Mouse (Mus musculus) stomach, embryonic 16.5 days (tissue): ENCODE results near the gene Mkln1. TPM values are rescaled to one million over a fixed set of nuclear protein-coding genes. Genes with fewer than 3 reads are reported as not detected.

Experiments used
- ATAC-seq: fragments of 200-750 bp; cut with Nextera tagmentation; 2 replicates; pipeline ENCODE4 v1.8.0; 2017; ENCODE audit warnings: moderate number of reproducible peaks, moderate TSS enrichment; ENCODE audit not compliant: insufficient read depth, low FRiP score
- H3K27ac ChIP-seq: fragments of 300-500 bp; sonication (generic); 2 replicates; pipeline ENCODE4 v1.5.1; 2014; ENCODE audit warnings: low read length
- H3K27me3 ChIP-seq: fragments of 300-500 bp; sonication (generic); 2 replicates; pipeline ENCODE4 v1.6.1; 2014; ENCODE audit warnings: low read length, control low read depth, mixed read lengths; ENCODE audit not compliant: control insufficient read depth, insufficient read depth
- H3K36me3 ChIP-seq: fragments of 300-500 bp; sonication (generic); 2 replicates; pipeline ENCODE4 v1.6.1; 2014; ENCODE audit warnings: low read length; ENCODE audit not compliant: control insufficient read depth, insufficient read depth
- H3K4me1 ChIP-seq: fragments of 300-500 bp; sonication (generic); 2 replicates; pipeline ENCODE4 v1.6.1; 2014; ENCODE audit warnings: low read length, control low read depth, mixed read lengths; ENCODE audit not compliant: control insufficient read depth, insufficient read depth
- H3K4me2 ChIP-seq: fragments of 300-500 bp; sonication (generic); 2 replicates; pipeline ENCODE4 v1.6.1; 2014; ENCODE audit warnings: low read depth, low read length, mixed read lengths
- H3K4me3 ChIP-seq: fragments of 300-500 bp; sonication (generic); replicated peaks from 2 replicates; pipeline ENCODE4 v1.5.1; 2014; ENCODE audit warnings: mild to moderate bottlenecking, low read length
- H3K9ac ChIP-seq: fragments of 300-500 bp; sonication (generic); 2 replicates; pipeline ENCODE4 v1.6.1; 2014; ENCODE audit warnings: low read length
- H3K9me3 ChIP-seq: fragments of 300-500 bp; sonication (generic); replicated peaks from 2 replicates; pipeline ENCODE4 v1.6.1; 2016; ENCODE audit warnings: low read length, control low read depth; ENCODE audit not compliant: control insufficient read depth
- WGBS: fragments of 180-500 bp; shearing (Covaris S2); extraction: QIAGEN DNeasy Blood & Tissue Kit; methylation state at CpG from one replicate; pipeline ENCODE4 v1.1.7; 2014; 5-methylcytosine and 5-hydroxymethylcytosine counted together
- polyA plus RNA-seq: library from polyadenylated mRNA; unstranded; fragments of >200 nt; fragmentation: Nextera tagmentation; extraction: Ambion mirVana; gene quantifications from 2 replicates; pipeline ENCODE4 v1.2.1, GENCODE M21; 2015

Gene Mkln1
- polyA plus RNA-seq, 1 experiment from 2014 or later = 185 TPM

GRCm38 (mm10) chr6:31371140-31371539 is 27.4 kb upstream of the Mkln1 start:
- no peaks in the 10 kb centered on the region for H3K27me3 ChIP-seq
- H3K4me2 ChIP-seq = no peak overlapping the region
- 0 out of 2 replicates have a peak, but pooled peaks cover 4% of the 10 kb centered on the region for H3K4me1 ChIP-seq
- no peaks in the 10 kb centered on the region for H3K9me3 ChIP-seq
- no peak overlapping the region for H3K27ac ChIP-seq
- no peak for ATAC-seq
- H3K4me3 ChIP-seq = no peak overlapping the region
- WGBS = 73% methylated on average over 3 of the region's 3 CpGs
- no peaks in the 10 kb centered on the region for H3K36me3 ChIP-seq
- no peak overlapping the region for H3K9ac ChIP-seq

- Histone ChIP-seq H3K27me3 (no peaks in the 10 kb centered on the region), H3K4me2 (no peak overlapping the region), H3K4me3 (no peak overlapping the region), H3K9ac (no peak overlapping the region), H3K9me3 (no peaks in the 10 kb centered on the region), H3K36me3 (no peaks in the 10 kb centered on the region), H3K4me1 (0 out of 2 replicates have a peak, but pooled peaks cover 4% of the 10 kb centered on the region), H3K27ac (no peak overlapping the region)
- ATAC-seq = no peak
- 37% methylated on average over 3 of the region's 3 CpGs for WGBS
Observed at GRCm38 (mm10) chr6:31372620-31373019, 25.9 kb upstream of the Mkln1 start.

GRCm38 (mm10) chr6:31373084-31373673 is 25.4 kb upstream of the Mkln1 start:
- no peaks in the 10 kb centered on the region for H3K27me3 ChIP-seq
- no peak overlapping the region for H3K9ac ChIP-seq
- no peak overlapping the region for H3K4me2 ChIP-seq
- no peaks in the 10 kb centered on the region for H3K9me3 ChIP-seq
- 77% methylated on average over 6 of the region's 6 CpGs for WGBS
- no peak for ATAC-seq
- H3K4me3 ChIP-seq = no peak overlapping the region
- H3K4me1 ChIP-seq = 0 out of 2 replicates have a peak, but pooled peaks cover 4% of the 10 kb centered on the region
- no peaks in the 10 kb centered on the region for H3K36me3 ChIP-seq
- no peak overlapping the region for H3K27ac ChIP-seq

- Histone ChIP-seq H3K36me3 (no peaks in the 10 kb centered on the region), H3K27me3 (no peaks in the 10 kb centered on the region), H3K4me2 (no peak overlapping the region), H3K9me3 (no peaks in the 10 kb centered on the region), H3K27ac (no peak overlapping the region), H3K9ac (no peak overlapping the region), H3K4me3 (no peak overlapping the region), H3K4me1 (no peaks in the 10 kb centered on the region)
- no peak for ATAC-seq
- 82% methylated on average over 7 of the region's 7 CpGs for WGBS
Observed at GRCm38 (mm10) chr6:31382989-31383388, 15.5 kb upstream of the Mkln1 start.

GRCm38 (mm10) chr6:31384794-31385193 is 13.7 kb upstream of the Mkln1 start:
- Histone ChIP-seq H3K36me3 (no peaks in the 10 kb centered on the region), H3K4me3 (no peak overlapping the region), H3K9ac (no peak overlapping the region), H3K27me3 (no peaks in the 10 kb centered on the region), H3K4me2 (no peak overlapping the region), H3K27ac (no peak overlapping the region), H3K9me3 (no peaks in the 10 kb centered on the region), H3K4me1 (no peaks in the 10 kb centered on the region)
- ATAC-seq = no peak
- WGBS = 48% methylated on average over 5 of the region's 5 CpGs

GRCm38 (mm10) chr6:31385281-31386145 is 13.0 kb upstream of the Mkln1 start:
- H3K4me2 ChIP-seq = no peak overlapping the region
- H3K9ac ChIP-seq = no peak overlapping the region
- H3K27me3 ChIP-seq = no peaks in the 10 kb centered on the region
- H3K4me1 ChIP-seq = no peaks in the 10 kb centered on the region
- H3K27ac ChIP-seq = no peak overlapping the region
- H3K36me3 ChIP-seq = no peaks in the 10 kb centered on the region
- H3K4me3 ChIP-seq = no peak overlapping the region
- ATAC-seq = no peak
- 84% methylated on average over 10 of the region's 10 CpGs for WGBS
- H3K9me3 ChIP-seq = no peaks in the 10 kb centered on the region

GRCm38 (mm10) chr6:31389716-31390115 is 8.8 kb upstream of the Mkln1 start:
- Histone ChIP-seq H3K4me2 (no peak overlapping the region), H3K36me3 (no peaks in the 10 kb centered on the region), H3K4me3 (no peak overlapping the region), H3K4me1 (no peaks in the 10 kb centered on the region), H3K27me3 (no peaks in the 10 kb centered on the region), H3K9ac (no peak overlapping the region), H3K27ac (no peak overlapping the region), H3K9me3 (no peaks in the 10 kb centered on the region)
- 68% methylated on average over 6 of the region's 6 CpGs for WGBS
- ATAC-seq = no peak

GRCm38 (mm10) chr6:31390243-31390981 is 8.1 kb upstream of the Mkln1 start:
- 34% methylated on average over 8 of the region's 8 CpGs for WGBS

GRCm38 (mm10) chr6:31392871-31393270 is 5.7 kb upstream of the Mkln1 start:
- H3K9me3 ChIP-seq = no peaks in the 10 kb centered on the region
- no peak for ATAC-seq
- no peak overlapping the region for H3K9ac ChIP-seq
- H3K4me1 ChIP-seq = peaks cover under 1% of the 10 kb centered on the region
- no peaks in the 10 kb centered on the region for H3K27me3 ChIP-seq
- H3K27ac ChIP-seq = no peak overlapping the region
- H3K4me2 ChIP-seq = no peak overlapping the region
- WGBS = 83% methylated on average over 5 of the region's 5 CpGs
- no peak overlapping the region for H3K4me3 ChIP-seq
- no peaks in the 10 kb centered on the region for H3K36me3 ChIP-seq

More at GRCm38 (mm10) chr6:31390243-31390981, 8.1 kb upstream of the Mkln1 start:
- no peak overlapping the region for H3K4me3 ChIP-seq
- no peaks in the 10 kb centered on the region for H3K9me3 ChIP-seq
- peak; percentile 10; the same call in 1 of the 2 replicates for ATAC-seq
- no peaks in the 10 kb centered on the region for H3K4me1 ChIP-seq
- H3K36me3 ChIP-seq = no peaks in the 10 kb centered on the region
- H3K4me2 ChIP-seq = no peak overlapping the region
- H3K27me3 ChIP-seq = no peaks in the 10 kb centered on the region
- H3K27ac ChIP-seq = no peak overlapping the region
- no peak overlapping the region for H3K9ac ChIP-seq
